Mouse (Mus musculus) kidney, adult 18-20 months (tissue): ENCODE data around the gene Dusp9.

Source experiments
- DNase-seq: peaks from one replicate; pipeline ENCODE4 v3.0.0; 2021

The Dusp9 gene

DNA sequence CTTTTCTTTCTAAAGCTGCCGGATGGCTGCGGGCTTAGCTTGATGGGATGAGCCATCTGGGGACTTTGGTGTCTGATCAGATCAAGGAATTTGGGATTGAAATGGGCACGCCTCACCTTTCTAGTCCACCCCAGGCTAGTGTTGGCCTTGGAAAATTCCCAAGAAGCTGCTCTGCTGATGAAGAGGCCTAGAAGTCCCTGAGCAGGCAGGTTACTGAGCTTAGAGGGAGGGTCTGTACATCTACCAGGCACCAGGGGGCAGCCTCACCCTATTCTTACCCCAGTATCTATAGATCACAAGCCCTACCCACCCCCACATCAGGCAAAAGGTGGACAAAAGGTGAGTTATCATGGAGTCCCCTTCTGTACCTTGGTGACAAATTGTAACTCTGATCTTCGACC lies 32.8 kb downstream of the Dusp9 start:
- DNase-seq, result peak; percentile 65

DNA sequence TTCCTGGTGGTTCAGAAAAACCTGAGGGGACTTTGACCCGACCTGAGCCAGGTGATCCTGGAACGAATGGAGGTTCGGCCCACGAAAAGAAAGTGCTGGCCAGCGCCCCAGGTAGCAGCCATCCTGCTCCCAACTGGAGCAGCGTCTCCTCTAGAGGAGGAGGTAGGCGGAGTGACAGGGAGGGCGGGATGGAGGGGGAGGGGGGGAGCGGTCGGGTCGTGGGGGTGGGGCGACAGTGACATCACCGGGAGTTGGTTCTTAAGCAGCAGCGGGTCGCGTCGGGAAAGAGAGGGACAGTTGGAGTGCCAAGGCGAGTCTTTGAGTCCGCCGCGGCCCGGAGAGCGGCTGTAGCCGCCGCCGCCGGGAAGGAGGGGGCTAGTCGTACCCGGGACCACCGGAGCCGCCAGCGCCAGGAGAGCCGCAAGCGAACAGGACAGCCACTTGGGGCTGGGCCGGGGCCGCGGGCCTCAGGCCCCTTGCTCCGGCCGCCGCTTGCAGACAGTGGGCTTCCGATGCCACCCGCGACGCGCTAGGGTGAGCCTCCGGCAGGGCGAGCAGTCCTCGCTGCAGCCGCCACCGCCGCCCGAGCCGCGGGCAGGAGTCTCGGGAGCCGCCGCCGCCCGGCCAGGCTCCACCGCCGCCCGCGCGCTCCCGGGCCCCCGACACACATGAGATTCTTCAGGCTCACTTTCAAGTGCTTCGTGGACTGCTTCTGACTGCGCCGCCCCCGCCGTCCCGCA lies 33.8 kb downstream of the Dusp9 start, which contains the start of gene Slc6a8:
Gene Slc6a8 (plus strand): TSS at position 272 of the 740 bp plus-strand sequence.
- peak; percentile 78 for DNase-seq

DNA sequence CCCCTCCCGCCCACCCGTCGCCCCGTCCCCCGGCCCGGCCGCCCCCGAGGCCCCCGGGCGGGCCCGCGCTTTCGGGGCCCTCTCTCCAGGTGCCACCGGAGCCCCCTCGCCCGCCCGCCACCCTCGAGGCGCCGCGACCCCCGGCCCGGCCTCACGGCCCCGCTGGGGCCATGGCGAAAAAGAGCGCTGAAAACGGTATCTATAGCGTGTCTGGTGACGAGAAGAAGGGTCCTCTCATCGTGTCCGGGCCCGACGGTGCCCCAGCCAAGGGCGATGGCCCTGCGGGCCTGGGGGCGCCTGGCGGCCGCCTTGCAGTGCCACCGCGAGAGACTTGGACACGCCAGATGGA lies 34.4 kb downstream of the Dusp9 start:
- no peak for DNase-seq

DNA sequence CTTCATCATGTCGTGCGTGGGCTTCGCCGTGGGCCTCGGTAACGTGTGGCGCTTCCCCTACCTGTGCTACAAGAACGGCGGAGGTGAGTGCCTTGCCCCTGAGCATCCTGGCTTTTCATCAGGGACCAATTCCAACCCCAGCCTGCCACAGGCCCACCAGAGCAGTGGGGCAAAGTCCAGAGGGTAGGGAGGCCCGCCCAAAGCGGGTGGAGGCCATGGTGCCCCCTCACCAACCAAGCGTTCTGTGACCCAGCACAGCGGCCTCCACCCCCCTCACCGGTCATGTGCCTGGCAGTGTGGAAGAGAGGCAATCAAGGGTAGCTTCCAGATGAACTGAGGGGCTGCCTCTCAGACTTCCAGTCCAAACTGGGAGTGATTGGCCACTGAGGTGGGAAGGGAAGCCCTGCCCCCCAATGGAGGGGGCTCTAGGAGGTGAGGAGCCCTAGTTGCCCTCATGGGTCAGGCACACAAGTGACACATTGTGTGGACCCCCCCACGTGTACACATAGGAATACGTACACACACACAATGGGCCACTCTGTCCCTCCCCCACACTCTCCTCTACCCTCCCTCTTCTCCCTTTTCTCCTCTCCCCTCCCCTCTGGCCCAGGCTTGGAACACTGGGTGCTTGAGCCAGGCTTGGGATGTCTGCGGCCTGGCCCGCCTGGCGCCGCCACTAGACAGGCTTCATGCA lies 34.9 kb downstream of the Dusp9 start:
- peak; percentile 63 for DNase-seq

DNA sequence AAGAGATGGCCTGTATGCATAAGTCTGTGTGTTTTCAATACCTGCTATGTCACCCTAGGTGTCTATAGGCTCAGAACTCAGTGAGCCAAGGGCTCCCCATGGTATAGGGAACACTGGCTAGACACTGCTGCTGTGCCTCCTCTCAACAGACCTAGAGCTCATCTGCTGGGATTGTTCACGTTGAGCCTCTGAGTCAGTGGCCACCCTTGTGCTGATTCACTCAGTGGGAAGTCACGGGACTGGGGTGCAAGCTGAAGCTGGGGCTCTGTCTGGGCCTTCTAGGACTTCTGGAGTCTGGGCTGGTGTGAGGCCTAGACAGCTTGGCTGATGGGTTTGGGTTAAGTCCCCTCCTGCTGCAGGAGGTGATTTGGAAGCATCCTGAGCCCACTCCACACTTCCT lies 36.0 kb downstream of the Dusp9 start:
- DNase-seq, result no peak

DNA sequence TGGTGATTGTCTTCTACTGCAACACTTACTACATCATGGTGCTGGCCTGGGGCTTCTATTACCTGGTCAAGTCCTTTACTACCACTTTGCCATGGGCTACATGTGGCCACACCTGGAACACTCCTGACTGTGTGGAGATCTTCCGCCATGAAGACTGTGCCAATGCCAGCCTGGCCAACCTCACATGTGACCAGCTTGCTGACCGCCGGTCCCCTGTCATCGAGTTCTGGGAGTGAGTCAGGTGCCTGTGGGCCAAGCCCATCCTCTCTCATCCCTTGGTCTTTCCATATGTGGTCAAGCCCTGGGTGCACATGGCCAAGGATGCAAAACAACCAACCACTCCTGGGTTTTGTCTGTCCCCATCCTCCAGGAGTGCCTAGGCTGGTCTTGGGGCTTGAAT lies 37.4 kb downstream of the Dusp9 start:
- DNase-seq, result no peak

DNA sequence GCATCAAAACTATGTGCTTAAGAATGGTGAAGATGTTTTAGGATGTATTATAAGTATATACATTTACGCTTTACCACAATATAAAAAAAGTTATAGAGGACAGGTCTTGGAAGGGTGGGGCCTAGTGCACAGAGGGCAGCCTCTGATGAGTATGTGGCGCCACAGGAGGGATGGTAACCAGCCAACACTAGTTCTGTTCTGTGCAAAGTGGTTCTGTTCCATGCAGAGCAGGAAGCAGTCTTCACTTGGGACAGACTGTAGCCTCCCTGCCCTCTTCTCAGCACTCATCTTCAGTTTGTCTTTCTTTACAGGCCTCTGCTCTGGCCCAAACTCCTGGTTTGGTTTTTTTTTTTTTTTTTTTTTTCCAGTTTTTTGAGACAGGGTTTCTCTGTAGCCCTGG lies 44.9 kb downstream of the Dusp9 start:
- no peak for DNase-seq

DNA sequence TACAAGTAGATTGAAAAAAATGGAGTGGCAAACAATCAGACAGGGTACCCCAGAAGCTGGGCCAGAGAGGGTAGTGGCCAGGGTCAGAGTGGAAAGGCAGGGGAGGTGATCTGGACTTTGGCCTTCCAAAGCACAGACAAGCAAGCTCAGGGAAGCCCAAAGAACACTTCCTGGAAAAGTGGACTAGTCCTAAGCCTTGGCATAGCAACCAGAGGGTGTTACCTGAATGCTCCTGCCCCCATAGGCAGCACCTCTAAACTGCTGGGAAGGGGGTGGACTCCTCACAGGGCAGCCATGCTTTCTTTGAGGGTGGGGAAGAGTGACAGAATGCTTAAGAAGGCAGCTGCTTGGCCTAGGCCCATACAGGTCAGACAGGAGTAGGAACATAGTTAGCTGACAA lies 45.8 kb downstream of the Dusp9 start:
- DNase-seq, result no peak

DNA sequence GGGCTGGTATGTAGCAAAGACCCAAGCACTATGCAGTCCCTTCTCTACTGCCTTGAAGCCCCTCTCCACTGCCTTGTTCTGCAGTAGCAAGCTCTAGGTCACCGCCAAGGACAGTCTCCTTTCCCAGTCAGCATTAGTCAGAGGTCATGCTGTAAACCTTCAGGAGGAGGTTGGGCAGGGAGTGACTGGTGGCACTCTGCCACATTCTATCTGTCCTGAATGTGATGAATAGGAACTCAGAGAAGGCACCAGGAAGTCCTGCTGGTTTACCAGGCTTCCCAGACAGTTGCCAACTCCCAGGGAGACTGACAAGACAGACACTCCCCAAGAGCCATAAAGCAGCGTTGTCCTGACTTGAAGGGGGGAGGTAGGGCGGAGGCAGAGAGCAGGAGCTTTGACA lies 46.4 kb downstream of the Dusp9 start:
- peak; percentile 66 for DNase-seq

DNA sequence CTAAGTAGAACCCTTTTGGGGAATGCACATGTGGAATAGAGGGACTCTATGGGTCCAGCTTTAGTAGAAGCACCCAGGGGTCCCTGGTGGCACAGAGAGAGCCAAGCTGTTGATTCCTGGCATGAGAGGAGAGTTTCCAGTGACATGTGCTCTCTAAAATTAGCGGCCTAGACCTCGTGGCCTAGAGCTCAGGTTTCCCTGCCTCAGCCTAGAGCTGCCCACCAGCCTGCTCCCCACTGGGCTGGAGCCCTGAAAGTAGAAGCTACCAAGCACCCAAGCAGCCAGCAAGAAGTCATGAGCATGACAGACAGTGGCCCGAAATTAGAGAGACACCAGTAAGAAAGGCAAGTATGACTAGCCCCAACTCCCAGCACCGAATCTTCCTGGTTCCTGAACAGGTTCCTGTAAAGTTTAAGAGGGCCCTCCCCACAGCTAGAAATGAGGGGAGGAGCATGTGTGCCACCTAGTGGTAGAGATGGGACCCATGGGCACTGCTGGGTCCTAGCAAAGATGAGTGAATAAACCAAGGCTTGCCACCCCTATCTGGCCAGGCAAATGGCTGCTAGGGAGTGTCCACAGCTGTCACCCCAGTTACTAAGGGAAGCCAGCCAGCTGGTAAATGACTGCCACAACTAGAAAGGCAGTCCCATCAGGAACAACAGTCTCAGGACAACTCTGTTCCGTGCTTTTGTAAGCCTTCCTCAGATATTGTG lies 51.9 kb downstream of the Dusp9 start:
- peak; percentile 61 for DNase-seq
